Mouse (Mus musculus) limb, embryonic 12.5 days (tissue): ENCODE data around the gene Edem2. TPM values are rescaled to one million over a fixed set of nuclear protein-coding genes. Genes with fewer than 3 reads are reported as not detected.

Experiments
- ATAC-seq: fragments of 200-750 bp; cut with Nextera tagmentation; 2 replicates; pipeline ENCODE4 v1.8.0; 2017; ENCODE audit warnings: low read depth, moderate TSS enrichment; ENCODE audit not compliant: insufficient number of reproducible peaks, insufficient read depth, low FRiP score, low TSS enrichment
- H3K27ac ChIP-seq: fragments of 300-500 bp; sonication (generic); 2 replicates; pipeline ENCODE4 v1.5.1; 2016; ENCODE audit warnings: mild to moderate bottlenecking, moderate library complexity
- H3K27me3 ChIP-seq: fragments of 300-500 bp; sonication (generic); 2 replicates; pipeline ENCODE4 v1.6.1; 2016; ENCODE audit warnings: mild to moderate bottlenecking, moderate library complexity
- H3K36me3 ChIP-seq: fragments of 300-500 bp; sonication (generic); 2 replicates; pipeline ENCODE4 v1.6.1; 2016; ENCODE audit warnings: mild to moderate bottlenecking, moderate library complexity
- H3K4me1 ChIP-seq: fragments of 300-500 bp; sonication (generic); replicated peaks from 2 replicates; pipeline ENCODE4 v1.6.1; 2016
- H3K4me2 ChIP-seq: fragments of 300-500 bp; sonication (generic); 2 replicates; pipeline ENCODE4 v1.6.1; 2016; ENCODE audit warnings: mild to moderate bottlenecking, moderate library complexity
- H3K4me3 ChIP-seq: fragments of 300-500 bp; sonication (generic); replicated peaks from 2 replicates; pipeline ENCODE4 v1.5.1; 2016; ENCODE audit warnings: mild to moderate bottlenecking
- H3K9ac ChIP-seq: fragments of 300-500 bp; sonication (generic); replicated peaks from 2 replicates; pipeline ENCODE4 v1.6.1; 2016; ENCODE audit warnings: mild to moderate bottlenecking, moderate library complexity
- H3K9me3 ChIP-seq: fragments of 300-500 bp; sonication (generic); 2 replicates; pipeline ENCODE4 v1.6.1; 2016; ENCODE audit warnings: mild to moderate bottlenecking, moderate library complexity
- WGBS: fragments of 180-500 bp; shearing (Covaris S2); methylation state at CpG from one replicate; pipeline ENCODE4 v1.1.7; 2016; 5-methylcytosine and 5-hydroxymethylcytosine counted together
- polyA plus RNA-seq: library from polyadenylated mRNA; unstranded; fragments of >200 nt; fragmentation: Nextera tagmentation; extraction: Ambion mirVana; gene quantifications from 2 replicates; pipeline ENCODE4 v1.2.1, GENCODE M21; 2016

Edem2 gene
- polyA plus RNA-seq, 1 experiment from 2014 or later: 24.2 TPM

DNA sequence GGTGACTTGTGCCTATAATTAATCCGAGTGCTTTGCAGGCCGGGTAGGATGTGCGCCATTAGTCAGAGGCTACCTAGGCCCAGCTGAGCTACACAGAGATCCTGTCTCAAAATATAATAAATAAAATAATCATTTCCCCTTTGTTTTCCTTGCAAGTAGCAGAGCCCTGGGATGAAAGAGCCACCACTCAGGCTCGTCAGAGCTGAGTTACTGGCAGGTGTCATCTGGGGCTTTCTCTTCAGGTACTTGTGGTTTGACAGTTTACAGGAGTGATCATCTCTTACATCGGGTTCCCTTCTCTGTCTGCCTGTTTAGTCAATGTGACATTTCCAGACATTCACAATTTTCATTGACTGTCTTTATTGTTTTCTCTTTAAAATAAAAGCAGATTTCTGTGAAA, 42.7 kb downstream of the Edem2 start:
- Histone ChIP-seq H3K36me3 (peaks cover 21% of the 10 kb centered on the region; the same call in 1 of the 2 replicates), H3K27me3 (no peaks in the 10 kb centered on the region), H3K9me3 (no peaks in the 10 kb centered on the region), H3K4me1 (peaks cover 20% of the 10 kb centered on the region), H3K4me3 (no peak overlapping the region), H3K4me2 (no peak overlapping the region), H3K27ac (no peak overlapping the region), H3K9ac (no peak overlapping the region)
- no peak for ATAC-seq
- 85% methylated on average over 5 of the region's 5 CpGs for WGBS

DNA sequence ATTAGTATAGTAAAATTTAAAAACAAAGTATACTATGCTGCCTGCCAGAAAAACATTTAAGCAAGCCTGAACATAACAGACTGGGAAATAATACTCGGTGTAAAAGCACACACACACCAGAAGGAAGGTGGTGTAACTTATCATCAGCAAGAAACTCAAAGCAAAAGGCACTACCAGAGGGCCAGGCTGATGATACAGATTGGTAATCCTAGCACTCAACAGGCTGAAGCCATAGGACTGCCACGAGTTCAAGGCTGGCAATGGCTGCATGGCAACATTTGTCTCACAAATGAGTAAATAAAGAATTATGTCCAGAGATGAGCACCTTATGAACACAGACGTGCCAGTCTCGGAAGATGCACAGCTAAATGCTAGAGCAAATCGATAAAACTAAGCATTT, 45.5 kb downstream of the Edem2 start:
- 90% methylated on average over 5 of the region's 5 CpGs for WGBS
- Histone ChIP-seq H3K4me2 (no peak overlapping the region), H3K9me3 (no peaks in the 10 kb centered on the region)

DNA sequence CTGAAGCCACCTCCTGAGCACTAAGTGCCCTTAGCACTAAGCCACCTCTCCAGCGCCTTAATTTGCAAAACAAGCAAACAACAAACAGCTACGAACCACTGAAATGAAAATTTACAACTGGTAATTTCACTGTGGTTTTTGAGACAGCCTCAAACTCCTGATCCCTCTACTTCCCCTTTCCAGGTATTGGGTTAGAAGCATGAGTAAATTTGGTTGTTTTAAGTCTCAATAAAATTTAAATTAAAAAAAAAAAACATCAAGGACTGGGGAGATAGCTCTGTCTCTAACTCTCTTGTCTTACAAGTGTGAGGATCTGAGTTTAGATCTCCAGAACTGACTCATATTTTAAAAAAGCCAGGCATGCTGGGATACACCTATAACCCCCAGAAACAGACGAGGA, 46.1 kb downstream of the Edem2 start:
- Histone ChIP-seq H3K9ac (no peak overlapping the region), H3K4me1 (no peaks in the 10 kb centered on the region), H3K27me3 (no peaks in the 10 kb centered on the region), H3K4me2 (no peak overlapping the region), H3K27ac (no peak overlapping the region), H3K9me3 (no peaks in the 10 kb centered on the region), H3K4me3 (no peak overlapping the region), H3K36me3 (peaks cover 21% of the 10 kb centered on the region; the same call in 1 of the 2 replicates)
- no peak for ATAC-seq
- 56% methylated on average over 3 of the region's 3 CpGs for WGBS

More for the DNA sequence above, 45.5 kb downstream of the Edem2 start:
- Histone ChIP-seq H3K4me3 (no peak overlapping the region), H3K9ac (no peak overlapping the region), H3K36me3 (peaks cover 21% of the 10 kb centered on the region; the same call in 1 of the 2 replicates), H3K27me3 (no peaks in the 10 kb centered on the region), H3K27ac (no peak overlapping the region), H3K4me1 (no peaks in the 10 kb centered on the region)
- ATAC-seq: no peak

DNA sequence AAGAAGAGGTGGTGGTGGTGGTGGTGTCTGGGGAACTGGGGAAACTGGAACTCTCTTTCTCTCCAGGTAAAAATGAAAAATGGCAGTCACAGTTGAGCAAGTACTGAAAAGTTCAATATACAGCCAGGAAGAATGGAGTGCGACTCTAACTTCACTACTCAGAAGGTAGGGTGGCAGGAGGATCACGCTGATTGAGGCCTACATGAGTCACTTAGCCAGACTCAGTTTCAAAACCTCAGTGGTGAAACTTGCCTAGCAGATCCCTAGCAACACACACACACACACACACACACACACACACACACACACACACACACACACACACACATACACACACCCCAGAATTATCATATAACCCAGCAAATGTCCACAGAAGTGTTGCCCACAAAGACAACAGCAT, 47.4 kb downstream of the Edem2 start:
- WGBS: 95% methylated on average over 2 of the region's 2 CpGs
- no peaks in the 10 kb centered on the region for H3K4me1 ChIP-seq
- no peak overlapping the region for H3K9ac ChIP-seq

DNA sequence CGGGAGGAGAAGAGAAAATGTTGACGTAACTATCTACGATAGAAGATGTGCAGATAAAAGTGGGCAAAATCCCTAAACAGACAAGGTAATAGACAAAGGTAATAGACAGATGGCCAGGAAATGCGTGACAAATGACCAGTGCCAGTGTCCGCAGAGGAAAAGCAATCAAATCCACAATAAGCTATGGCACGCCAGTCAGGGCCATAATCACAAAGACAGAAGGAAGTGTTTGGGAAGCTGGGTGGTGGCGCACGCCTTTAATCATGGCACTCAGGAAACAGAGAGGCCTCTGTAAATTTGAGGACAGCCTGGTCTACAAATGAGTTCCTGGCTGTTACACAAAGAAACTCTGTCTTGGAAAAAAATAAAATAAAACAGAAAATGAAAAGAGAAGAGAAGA, 48.1 kb downstream of the Edem2 start:
- H3K4me3 ChIP-seq: no peak overlapping the region
- H3K4me2 ChIP-seq: no peak overlapping the region
- H3K27ac ChIP-seq: no peak overlapping the region
- H3K27me3 ChIP-seq: no peaks in the 10 kb centered on the region
- H3K36me3 ChIP-seq: peaks cover 8% of the 10 kb centered on the region; the same call in 1 of the 2 replicates
- no peaks in the 10 kb centered on the region for H3K9me3 ChIP-seq
- 75% methylated on average over 8 of the region's 8 CpGs for WGBS
- H3K9ac ChIP-seq: no peak overlapping the region
- ATAC-seq: no peak
- H3K4me1 ChIP-seq: no peaks in the 10 kb centered on the region

More for the DNA sequence above, 47.4 kb downstream of the Edem2 start:
- H3K27me3 ChIP-seq: no peaks in the 10 kb centered on the region
- no peak overlapping the region for H3K27ac ChIP-seq
- no peak for ATAC-seq
- no peak overlapping the region for H3K4me3 ChIP-seq
- H3K9me3 ChIP-seq: no peaks in the 10 kb centered on the region
- peaks cover 11% of the 10 kb centered on the region; the same call in 1 of the 2 replicates for H3K36me3 ChIP-seq
- H3K4me2 ChIP-seq: no peak overlapping the region

DNA sequence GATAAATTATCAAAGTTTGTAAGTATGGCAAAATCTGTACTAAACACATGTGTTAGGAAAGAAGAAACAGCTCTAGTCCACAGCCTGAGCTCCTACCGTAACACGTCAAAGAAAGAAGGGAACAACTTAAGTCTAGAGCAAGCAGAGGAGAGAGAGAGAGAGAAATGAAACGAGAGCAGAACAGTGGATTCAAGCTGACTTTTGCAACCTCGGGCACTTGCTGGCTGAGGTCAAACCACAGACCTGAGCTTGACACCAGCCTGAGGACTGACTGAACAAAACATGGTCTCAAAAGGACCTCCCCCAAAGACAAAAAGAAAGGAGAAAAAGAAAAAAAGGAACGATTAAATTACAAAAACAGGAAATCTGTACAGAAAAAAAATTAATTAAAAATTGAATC, 48.7 kb downstream of the Edem2 start:
- Histone ChIP-seq H3K27ac (no peak overlapping the region), H3K4me3 (no peak overlapping the region), H3K27me3 (no peaks in the 10 kb centered on the region), H3K9me3 (no peaks in the 10 kb centered on the region), H3K4me1 (no peaks in the 10 kb centered on the region), H3K9ac (no peak overlapping the region), H3K36me3 (peaks cover 3% of the 10 kb centered on the region; the same call in 1 of the 2 replicates), H3K4me2 (no peak overlapping the region)
- ATAC-seq: no peak
- WGBS: 70% methylated on average over 5 of the region's 5 CpGs

DNA sequence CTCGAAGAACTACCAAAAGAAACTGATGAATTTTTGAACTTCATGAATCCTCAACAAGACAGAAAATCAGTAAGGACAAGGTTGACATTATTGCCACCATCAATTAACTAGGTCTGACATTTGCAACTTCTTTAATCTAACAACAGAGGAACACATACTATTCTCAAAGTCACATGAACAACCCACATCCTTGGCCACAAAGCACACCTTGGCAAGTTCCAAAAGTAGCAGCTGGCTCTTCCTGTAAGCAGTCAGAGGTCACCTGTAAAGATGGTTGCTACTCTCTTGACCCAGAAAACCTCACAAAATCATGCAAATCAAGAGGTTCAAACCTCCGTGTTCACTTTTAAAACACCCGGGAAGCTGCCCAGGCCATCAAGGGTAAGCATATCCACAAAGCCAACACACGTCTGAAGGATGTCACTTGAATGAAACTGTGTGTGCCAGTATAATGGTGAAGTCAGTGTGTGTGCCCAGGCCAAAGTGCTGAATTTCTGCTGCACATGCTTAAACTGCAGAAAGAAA, 49.6 kb downstream of the Edem2 start:
- H3K4me3 ChIP-seq: no peak overlapping the region
- H3K27ac ChIP-seq: no peak overlapping the region
- ATAC-seq: no peak
- H3K27me3 ChIP-seq: no peaks in the 10 kb centered on the region
- H3K9me3 ChIP-seq: no peaks in the 10 kb centered on the region
- H3K36me3 ChIP-seq: no peaks in the 10 kb centered on the region
- 89% methylated on average over 4 of the region's 4 CpGs for WGBS
- H3K4me1 ChIP-seq: no peaks in the 10 kb centered on the region; the same call in 1 of the 2 replicates
- H3K9ac ChIP-seq: no peak overlapping the region
- H3K4me2 ChIP-seq: no peak overlapping the region

DNA sequence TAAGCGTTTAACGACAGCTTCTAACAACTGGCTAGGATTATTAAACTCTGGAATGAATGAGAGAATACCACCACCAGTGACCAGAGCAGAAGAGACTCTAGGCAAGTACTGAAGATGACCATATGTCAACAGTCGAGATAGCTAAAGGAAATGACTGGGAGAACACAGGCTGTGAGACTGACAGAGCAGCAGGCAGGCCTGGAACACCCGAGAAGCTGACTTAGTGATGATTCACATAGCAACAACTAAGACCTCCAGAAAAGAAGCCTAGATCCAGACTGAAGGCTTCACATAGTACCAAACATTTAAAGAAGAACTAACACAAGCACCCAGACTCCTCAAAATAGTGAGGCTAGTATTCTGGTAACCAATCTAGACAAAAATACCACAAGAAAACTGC, 54.2 kb downstream of the Edem2 start:
- Histone ChIP-seq H3K4me2 (no peak overlapping the region), H3K27me3 (no peaks in the 10 kb centered on the region), H3K4me1 (no peaks in the 10 kb centered on the region; the same call in 1 of the 2 replicates), H3K4me3 (no peak overlapping the region), H3K27ac (no peak overlapping the region), H3K9me3 (no peaks in the 10 kb centered on the region), H3K9ac (no peak overlapping the region), H3K36me3 (peaks cover 26% of the 10 kb centered on the region)
- ATAC-seq: no peak
- 62% methylated on average over 4 of the region's 4 CpGs for WGBS

DNA sequence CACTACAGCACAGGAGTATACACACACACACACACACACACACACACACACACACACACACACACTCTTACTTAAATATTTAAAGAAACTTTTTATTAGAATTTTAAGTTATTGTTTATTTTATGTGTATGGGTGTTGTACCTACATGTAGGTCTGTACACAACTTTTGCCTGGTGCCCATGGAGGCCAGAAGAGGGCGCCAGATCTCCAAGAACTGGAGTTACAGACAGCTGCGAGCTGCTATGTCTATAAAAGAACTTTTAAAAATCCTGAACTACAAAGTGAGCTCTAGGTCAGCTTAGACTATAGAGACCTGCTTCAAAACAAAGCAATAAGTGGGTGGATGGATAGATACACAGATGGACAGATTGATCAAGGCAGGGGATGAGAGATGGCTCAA, 55.7 kb downstream of the Edem2 start:
- H3K27me3 ChIP-seq: no peaks in the 10 kb centered on the region
- no peaks in the 10 kb centered on the region; the same call in 1 of the 2 replicates for H3K4me1 ChIP-seq
- no peak overlapping the region for H3K4me3 ChIP-seq
- H3K9ac ChIP-seq: no peak overlapping the region
- peaks cover 29% of the 10 kb centered on the region for H3K36me3 ChIP-seq
- no peak for ATAC-seq
- no peak overlapping the region for H3K4me2 ChIP-seq
- 16% methylated on average over 2 of the region's 2 CpGs for WGBS
- H3K27ac ChIP-seq: no peak overlapping the region
- H3K9me3 ChIP-seq: no peaks in the 10 kb centered on the region

DNA sequence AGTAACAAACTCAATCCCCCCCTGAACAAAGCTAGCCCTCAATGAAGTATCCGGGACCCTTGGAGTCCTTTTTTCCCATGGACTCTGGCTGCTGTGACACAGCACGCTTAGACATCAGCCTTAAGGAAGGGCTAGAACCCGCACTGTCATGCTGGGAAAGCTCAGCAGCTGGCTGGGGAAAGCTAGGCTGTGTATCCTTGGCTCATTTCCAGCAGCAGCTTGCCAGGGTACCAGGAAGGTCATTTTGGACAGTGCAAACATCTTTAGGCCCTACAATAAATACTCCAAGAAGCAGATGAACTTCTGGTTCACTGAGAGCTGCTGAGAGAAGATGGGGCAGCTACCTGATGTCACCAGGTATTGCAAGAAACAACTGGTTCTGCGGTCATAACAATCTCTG, 58.0 kb downstream of the Edem2 start:
- 91% methylated on average over 4 of the region's 4 CpGs for WGBS
- Histone ChIP-seq H3K4me2 (no peak overlapping the region), H3K4me3 (no peak overlapping the region), H3K27ac (no peak overlapping the region), H3K4me1 (no peaks in the 10 kb centered on the region; the same call in 1 of the 2 replicates), H3K9ac (no peak overlapping the region), H3K36me3 (peaks cover 52% of the 10 kb centered on the region), H3K9me3 (no peaks in the 10 kb centered on the region), H3K27me3 (no peaks in the 10 kb centered on the region)
- ATAC-seq: no peak

DNA sequence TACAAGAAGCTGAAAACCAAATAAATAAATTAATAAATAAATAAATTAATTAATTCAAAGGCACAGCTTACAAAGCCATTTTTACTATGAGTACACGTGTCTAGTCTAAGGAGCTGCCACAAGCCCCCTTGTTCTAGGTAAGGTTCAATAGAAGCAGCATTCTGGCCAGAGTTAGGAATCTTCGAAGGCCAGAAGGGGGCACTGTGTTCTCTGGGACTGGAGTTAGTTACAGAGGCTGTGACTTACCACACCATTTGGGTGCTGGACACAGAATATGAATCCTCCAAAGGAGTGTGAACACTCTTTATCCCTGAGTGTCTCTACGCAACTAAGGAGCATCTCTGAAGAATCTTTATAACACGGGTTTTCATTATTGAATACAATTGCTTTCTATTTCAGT, 60.8 kb downstream of the Edem2 start:
- no peak overlapping the region for H3K27ac ChIP-seq
- no peak overlapping the region for H3K4me3 ChIP-seq
- no peaks in the 10 kb centered on the region for H3K4me1 ChIP-seq
- H3K36me3 ChIP-seq: peaks cover 80% of the 10 kb centered on the region
- H3K4me2 ChIP-seq: no peak overlapping the region
- no peak for ATAC-seq
- no peaks in the 10 kb centered on the region for H3K27me3 ChIP-seq
- no peak overlapping the region for H3K9ac ChIP-seq
- WGBS: 80% methylated on average over 4 of the region's 4 CpGs
- no peaks in the 10 kb centered on the region for H3K9me3 ChIP-seq

DNA sequence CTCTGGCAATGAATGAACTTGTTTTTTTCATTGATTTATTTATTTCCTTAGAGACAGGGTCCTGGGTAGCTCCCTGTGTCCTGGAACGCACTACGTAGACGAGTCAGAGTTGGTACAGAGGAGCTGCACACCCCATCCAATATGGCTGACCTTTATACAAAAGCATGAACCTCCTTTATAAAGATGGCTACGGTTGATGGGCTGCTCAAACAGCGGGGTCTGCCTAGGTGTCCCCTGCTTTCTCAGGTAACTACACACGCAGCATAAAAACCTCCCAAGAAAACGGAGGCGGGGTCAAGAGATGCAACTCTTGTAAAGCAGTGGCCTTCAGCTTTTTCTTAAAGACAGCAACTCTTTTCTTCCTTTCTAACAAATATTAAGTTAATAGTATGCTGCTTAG, 61.4 kb downstream of the Edem2 start:
- peaks cover 85% of the 10 kb centered on the region for H3K36me3 ChIP-seq

More for the DNA sequence above, 61.4 kb downstream of the Edem2 start:
- Histone ChIP-seq H3K9ac (no peak overlapping the region), H3K4me3 (no peak overlapping the region), H3K4me1 (no peaks in the 10 kb centered on the region), H3K9me3 (no peaks in the 10 kb centered on the region), H3K27me3 (no peaks in the 10 kb centered on the region), H3K27ac (no peak overlapping the region), H3K4me2 (no peak overlapping the region)
- ATAC-seq: no peak
- 95% methylated on average over 8 of the region's 8 CpGs for WGBS
